Mouse (Mus musculus) lung, postnatal 36 days (tissue): Measurements from ENCODE around the gene Gm13691.
"Not testable (repeated sequence)": the region's sequence is repeated elsewhere in the genome, so short reads cannot be mapped to it uniquely, and the experiment has no call there.

ENCODE experiments used
- DNase-seq: peaks from one replicate; pipeline ENCODE4 v3.0.0; 2022; ENCODE audit warnings: mixed read lengths

Gm13691 gene

GRCm38 (mm10) chr2:84035997-84036396, 45.6 kb downstream of the Gm13691 start:
- DNase-seq: no peak

DNA sequence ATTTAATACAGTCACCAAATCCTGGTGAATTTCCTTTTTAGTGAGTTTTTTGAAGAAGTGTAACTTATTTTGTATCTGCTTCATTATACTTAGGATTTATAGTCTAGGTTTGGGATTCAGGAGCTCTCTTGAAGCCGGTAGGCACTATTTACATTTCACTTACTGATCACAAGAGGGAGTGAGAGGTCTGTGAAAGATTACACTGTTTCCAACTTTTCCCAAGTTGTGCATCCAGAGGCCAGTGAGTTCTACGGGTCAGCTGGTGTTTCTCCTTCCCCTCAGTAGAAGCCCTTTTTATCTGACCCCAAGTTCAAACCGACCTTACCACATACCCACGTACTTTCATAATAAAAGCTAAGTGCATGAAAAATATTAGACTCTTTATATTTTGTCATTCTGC, 47.0 kb downstream of the Gm13691 start:
- DNase-seq: peak; percentile 49

DNA sequence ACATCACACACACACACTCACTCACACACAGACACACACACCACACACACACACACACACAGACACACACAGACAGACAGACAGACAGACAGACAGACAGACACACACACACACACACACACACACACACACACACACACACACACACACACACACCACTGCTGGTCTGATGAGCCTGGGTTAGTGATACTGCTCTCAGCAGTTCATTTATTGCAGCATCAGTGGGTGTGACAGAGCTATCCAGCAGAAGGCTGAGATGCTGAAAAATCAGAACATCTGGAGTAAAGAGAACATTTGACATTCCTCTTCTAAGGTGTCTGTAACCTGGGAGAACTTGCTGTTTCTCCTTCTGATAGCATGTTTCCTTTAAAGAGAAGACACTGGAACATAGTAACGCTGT, 47.6 kb downstream of the Gm13691 start:
- not testable (repeated sequence) for DNase-seq

DNA sequence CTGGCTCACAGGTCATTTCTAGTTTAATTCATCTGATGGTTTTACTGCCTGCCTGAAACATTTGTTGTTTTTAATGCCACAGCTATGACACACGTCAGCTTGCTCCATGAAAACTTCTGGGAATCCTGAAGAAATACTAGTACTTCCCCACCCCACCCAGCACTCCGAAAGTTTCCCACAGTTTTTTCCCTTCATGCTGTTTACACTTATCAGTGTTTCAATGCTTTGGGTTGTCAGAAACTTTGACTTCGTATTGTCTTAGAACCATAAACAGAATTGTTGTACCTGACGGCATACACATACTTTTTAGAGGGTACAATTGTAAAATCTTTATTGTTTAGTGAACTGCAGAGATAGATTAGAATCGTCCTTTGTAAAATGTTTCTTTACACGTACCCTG, 48.9 kb downstream of the Gm13691 start:
- DNase-seq: no peak
